Mouse (Mus musculus) spleen, adult 2 months (tissue): ENCODE measurements around the gene Bag6. TPM values are rescaled to one million over a fixed set of nuclear protein-coding genes. Genes with fewer than 3 reads are reported as not detected.

Source experiments
- DNase-seq, 2 experiments: peaks; one replicate each; pipeline versions ENCODE4 v3.0.0 to v3.0.0-alpha.2; 2012 to 2021; ENCODE audit warnings: low spot score in 2 of 2, low read depth in 1 of 2
- H3K27ac ChIP-seq: fragments of 200-500 bp; 2 replicates; pipeline ENCODE4 v1.5.1; 2012; ENCODE audit warnings: low read length, inconsistent platforms; ENCODE audit not compliant: insufficient read depth
- H3K27me3 ChIP-seq: fragments of 200-500 bp; 2 replicates; pipeline ENCODE4 v1.6.1; 2012; ENCODE audit warnings: mild to moderate bottlenecking, moderate library complexity, low read length, inconsistent platforms; ENCODE audit not compliant: control insufficient read depth, insufficient read depth
- H3K36me3 ChIP-seq: fragments of 200-500 bp; 2 replicates; pipeline ENCODE4 v1.6.1; 2012; ENCODE audit warnings: mild to moderate bottlenecking, low read length, inconsistent platforms; ENCODE audit not compliant: control insufficient read depth, insufficient read depth
- H3K4me1 ChIP-seq: fragments of 200-500 bp; 2 replicates; pipeline ENCODE4 v1.6.1; 2011; ENCODE audit warnings: inconsistent platforms; ENCODE audit not compliant: control insufficient read depth, insufficient read depth, insufficient read length
- H3K4me3 ChIP-seq: fragments of 200-500 bp; 2 replicates; pipeline ENCODE4 v1.5.1; 2011; ENCODE audit warnings: mild to moderate bottlenecking, inconsistent platforms; ENCODE audit not compliant: insufficient read depth, insufficient read length; ENCODE audit errors: extremely low read depth
- CTCF ChIP-seq: fragments of 200-500 bp; IDR thresholded peaks from 2 replicates; pipeline ENCODE4 v1.5.1; 2011; ENCODE audit warnings: mild to moderate bottlenecking, inconsistent platforms; ENCODE audit not compliant: insufficient read depth, insufficient read length, insufficient replicate concordance; ENCODE audit errors: extremely low read depth
- POLR2A ChIP-seq: fragments of 200-500 bp; IDR thresholded peaks from 2 replicates; pipeline ENCODE4 v1.6.1; 2011; ENCODE audit warnings: low read depth, low read length, inconsistent platforms
- WGBS: fragments of 180-500 bp; shearing (Covaris S2); methylation state at CpG from one replicate; pipeline ENCODE4 v1.1.7; 2018; 5-methylcytosine and 5-hydroxymethylcytosine counted together
- polyA plus RNA-seq: library from polyadenylated mRNA; depleted of rRNA; stranded (reverse); fragments of >200 nt; gene quantifications from 2 replicates; pipeline ENCODE4 v1.2.3, GENCODE M21; 2012

Gene Bag6
- polyA plus RNA-seq, 1 experiment, result 166 TPM

- TF ChIP-seq CTCF, result no peak
- TF ChIP-seq POLR2A, result no peak
- DNase-seq, result peak in 1 of 2 experiments; percentile 40
- Histone ChIP-seq H3K4me1 (peaks cover 50% of the 10 kb centered on the region; the same call in 1 of the 2 replicates), H3K4me3 (peak within 1 kb of the TSS; percentile 31; the same call in 1 of the 2 replicates), H3K36me3 (no peaks in the 10 kb centered on the region), H3K27ac (peak within 1 kb of the TSS; percentile 89), H3K27me3 (no peaks in the 10 kb centered on the region)
- 26% methylated on average over 7 of the region's 7 CpGs for WGBS
Observed at GRCm38 (mm10) chr17:35187959-35188610, 53.1 kb downstream of the Bag6 start, which contains the start of gene Lst1. Gene Lst1, minus strand, starts transcription at chr17:35188439.

GRCm38 (mm10) chr17:35189186-35189585, 54.2 kb downstream of the Bag6 start:
- peak overlapping the region; percentile 89 for H3K27ac ChIP-seq
- TF ChIP-seq CTCF (no peak), POLR2A (peak; percentile 34; the same call in 1 of the 2 replicates)
- peak in 1 of 2 experiments; percentile 37 for DNase-seq
- H3K4me3 ChIP-seq, result no peak overlapping the region
- H3K36me3 ChIP-seq, result no peaks in the 10 kb centered on the region
- 0% methylated on average over 1 of the region's 1 CpGs for WGBS
- peaks cover 56% of the 10 kb centered on the region; the same call in 1 of the 2 replicates for H3K4me1 ChIP-seq
- no peaks in the 10 kb centered on the region for H3K27me3 ChIP-seq

- TF ChIP-seq POLR2A, result peak; percentile 5
- no peak for TF ChIP-seq CTCF
- peaks cover 1% of the 10 kb centered on the region; the same call in 1 of the 2 replicates for H3K36me3 ChIP-seq
- 11% methylated on average over 4 of the region's 4 CpGs for WGBS
- peaks cover 51% of the 10 kb centered on the region; the same call in 1 of the 2 replicates for H3K4me1 ChIP-seq
- DNase-seq, result peak in 1 of 2 experiments; percentile 55
- no peak overlapping the region for H3K4me3 ChIP-seq
- H3K27me3 ChIP-seq, result no peaks in the 10 kb centered on the region
- H3K27ac ChIP-seq, result peak overlapping the region; percentile 89
Observed at GRCm38 (mm10) chr17:35190096-35190495, 55.1 kb downstream of the Bag6 start.

GRCm38 (mm10) chr17:35191723-35192122, 56.7 kb downstream of the Bag6 start:
- 71% methylated on average over 2 of the region's 2 CpGs for WGBS
- H3K27ac ChIP-seq, result peak overlapping the region; percentile 24
- no peaks in the 10 kb centered on the region for H3K27me3 ChIP-seq
- peaks cover 45% of the 10 kb centered on the region; the same call in 1 of the 2 replicates for H3K4me1 ChIP-seq
- DNase-seq, result no peak
- TF ChIP-seq POLR2A, result no peak
- TF ChIP-seq CTCF, result peak; percentile 2; the same call in 1 of the 2 replicates
- peaks cover 13% of the 10 kb centered on the region for H3K36me3 ChIP-seq
- no peak overlapping the region for H3K4me3 ChIP-seq

GRCm38 (mm10) chr17:35192924-35193323, 57.9 kb downstream of the Bag6 start:
- Histone ChIP-seq H3K4me1 (peaks cover 43% of the 10 kb centered on the region; the same call in 1 of the 2 replicates), H3K27ac (peak overlapping the region; percentile 100), H3K36me3 (peaks cover 13% of the 10 kb centered on the region), H3K4me3 (no peak overlapping the region), H3K27me3 (no peaks in the 10 kb centered on the region)
- no peak for DNase-seq
- 43% methylated on average over 5 of the region's 5 CpGs for WGBS
- TF ChIP-seq CTCF (no peak), POLR2A (no peak)

- TF ChIP-seq CTCF (no peak), POLR2A (peak; percentile 81)
- Histone ChIP-seq H3K4me3 (peak within 1 kb of the TSS; percentile 92), H3K4me1 (peaks cover 33% of the 10 kb centered on the region; the same call in 1 of the 2 replicates), H3K36me3 (peaks cover 13% of the 10 kb centered on the region), H3K27me3 (no peaks in the 10 kb centered on the region), H3K27ac (peak within 1 kb of the TSS; percentile 100)
- WGBS, result 10% methylated on average over 23 of the region's 28 CpGs
- DNase-seq, result peak in 1 of 2 experiments; percentile 89
Observed at GRCm38 (mm10) chr17:35193881-35194843, 59.2 kb downstream of the Bag6 start, which contains the start of gene Ltb. Gene Ltb, plus strand, starts transcription at chr17:35194439.
